Mouse (Mus musculus) activated CD4-positive, CD25-positive, alpha-beta regulatory T cell (primary cell): ENCODE results near the gene Gm14151. TPM values are rescaled to one million over a fixed set of nuclear protein-coding genes. Genes with fewer than 3 reads are reported as not detected.

Experiments
- polyA plus RNA-seq, 2 experiments: library from polyadenylated mRNA; unstranded; fragments of 100-300 nt; shearing (Covaris generic); gene quantifications; one replicate each; pipeline ENCODE4 v1.2.1; 2017

The Gm14151 gene
- polyA plus RNA-seq = under 1 TPM in 1 of 2 experiments, not detected in 1; 0.13 TPM

DNA sequence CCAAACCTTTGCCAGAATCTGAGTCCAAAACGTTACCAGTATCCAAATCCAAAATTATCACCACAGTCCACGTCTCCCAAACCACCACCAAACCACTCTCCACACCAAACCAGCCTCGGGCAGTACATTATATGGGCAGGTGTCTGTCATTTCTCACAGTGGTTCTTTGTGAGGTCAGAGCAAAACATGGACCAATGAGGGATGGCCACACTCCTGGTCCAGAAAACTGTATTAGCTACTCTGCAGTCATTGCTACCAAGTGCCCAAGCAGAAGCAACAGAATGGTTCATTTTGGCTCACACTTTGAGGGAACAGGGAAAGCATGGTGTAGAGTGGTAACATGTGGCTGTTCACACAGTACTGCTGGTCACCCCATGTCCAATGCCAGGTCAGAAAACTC is at the start of gene Gm14151:
TSS of gene Gm14151 (minus strand) at position 101 of the 400 bp plus-strand sequence.

GRCm38 (mm10) chr2:151097945-151098344 is 5.8 kb upstream of the Gm14151 start, which contains the start of gene Gm14147:
TSS of gene Gm14147 (plus strand) at chr2:151098245.

GRCm38 (mm10) chr2:151039232-151039695 is 52.9 kb downstream of the Gm14151 start, which contains the start of the genes Ninl and Nanp:
TSS of gene Ninl (minus strand) at chr2:151039382.
TSS of gene Nanp (minus strand) at chr2:151039398.

Other genes with a start within 250 kb of the Gm14151 start
- 10 to 100 TPM; 74.7 to 79.5 TPM for gene Abhd12, start 187.6 kb downstream of the Gm14151 start, polyA plus RNA-seq
- 1 to 10 TPM; 6.0 to 9.2 TPM for gene Gins1, start 186.9 kb downstream of the Gm14151 start, polyA plus RNA-seq
- under 1 TPM; 0.73 to 1.00 TPM for gene Ninl, start 53.0 kb downstream of the Gm14151 start, polyA plus RNA-seq
- 10 to 100 TPM; 30.5 to 47.6 TPM for gene Nanp, start 53.0 kb downstream of the Gm14151 start, polyA plus RNA-seq
- not detected for gene Gm14147, start 5.9 kb upstream of the Gm14151 start, polyA plus RNA-seq